Mouse (Mus musculus): Measurements from ENCODE around the gene Daxx.
"Not testable (repeated sequence)": the region's sequence is repeated elsewhere in the genome, so short reads cannot be mapped to it uniquely, and the experiment has no call there.

DNA sequence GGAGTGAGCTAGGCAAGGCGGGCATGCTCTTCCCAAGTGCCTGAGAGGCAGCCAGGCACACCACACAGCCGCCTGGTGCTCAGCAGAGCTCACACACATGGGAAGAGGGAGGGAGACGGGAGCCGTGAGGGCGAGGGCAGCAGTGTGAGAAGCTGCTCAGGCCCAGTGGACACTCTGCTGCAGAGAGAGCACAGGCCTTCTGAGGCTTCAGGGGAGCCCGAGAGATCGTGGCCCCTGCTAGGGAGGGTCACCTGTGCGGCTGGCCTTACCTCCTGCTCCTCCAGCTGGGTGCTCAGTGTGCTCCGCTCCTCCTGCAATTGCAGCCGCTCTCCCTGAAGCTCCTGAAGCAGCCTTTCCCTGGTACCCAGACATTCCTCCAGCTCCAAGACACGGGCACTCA, 24.9 kb upstream of the Daxx start:
- not testable (repeated sequence) for TF ChIP-seq CTCF (IDR thresholded peaks at IDR 0.05; ENCODE audit: low read depth); EP300 (optimal IDR thresholded peaks at IDR 0.05)

All from stomach, postnatal 0 days (tissue).